Mouse (Mus musculus) lung, embryonic 15.5 days (tissue): ENCODE measurements at regions not wholly inside any gene's neighbourhood (a gene's known extent, or its start where the extent isn't known, plus 50 kb on each side); places are given as distances from the start of the nearest gene placed in this dataset.

Experiments
- ATAC-seq: fragments of 200-750 bp; cut with Nextera tagmentation; 2 replicates; pipeline ENCODE4 v1.8.0; 2017; ENCODE audit warnings: moderate number of reproducible peaks, borderline replicate concordance; ENCODE audit not compliant: low FRiP score, low TSS enrichment; ENCODE audit errors: extremely low read depth
- H3K27ac ChIP-seq: fragments of 300-500 bp; sonication (generic); 2 replicates; pipeline ENCODE4 v1.5.1; 2015; ENCODE audit warnings: moderate library complexity, mild to moderate bottlenecking, inconsistent platforms
- H3K27me3 ChIP-seq: fragments of 300-500 bp; sonication (generic); 2 replicates; pipeline ENCODE4 v1.6.1; 2015; ENCODE audit warnings: inconsistent platforms
- H3K36me3 ChIP-seq: fragments of 300-500 bp; sonication (generic); 2 replicates; pipeline ENCODE4 v1.6.1; 2015; ENCODE audit warnings: inconsistent platforms
- H3K4me1 ChIP-seq: fragments of 300-500 bp; sonication (generic); 2 replicates; pipeline ENCODE4 v1.6.1; 2015; ENCODE audit warnings: inconsistent platforms
- H3K4me2 ChIP-seq: fragments of 300-500 bp; sonication (generic); 2 replicates; pipeline ENCODE4 v1.6.1; 2015; ENCODE audit warnings: inconsistent platforms, mild to moderate bottlenecking, moderate library complexity
- H3K4me3 ChIP-seq: fragments of 300-500 bp; sonication (generic); 2 replicates; pipeline ENCODE4 v1.5.1; 2015; ENCODE audit warnings: mild to moderate bottlenecking, inconsistent platforms
- H3K9ac ChIP-seq: fragments of 300-500 bp; sonication (generic); 2 replicates; pipeline ENCODE4 v1.6.1; 2015; ENCODE audit warnings: inconsistent platforms
- H3K9me3 ChIP-seq: fragments of 300-500 bp; sonication (generic); 2 replicates; pipeline ENCODE4 v1.6.1; 2016; ENCODE audit warnings: inconsistent platforms
- WGBS: fragments of 180-500 bp; shearing (Covaris S2); methylation state at CpG from one replicate; pipeline ENCODE4 v1.1.7; 2015; 5-methylcytosine and 5-hydroxymethylcytosine counted together

DNA sequence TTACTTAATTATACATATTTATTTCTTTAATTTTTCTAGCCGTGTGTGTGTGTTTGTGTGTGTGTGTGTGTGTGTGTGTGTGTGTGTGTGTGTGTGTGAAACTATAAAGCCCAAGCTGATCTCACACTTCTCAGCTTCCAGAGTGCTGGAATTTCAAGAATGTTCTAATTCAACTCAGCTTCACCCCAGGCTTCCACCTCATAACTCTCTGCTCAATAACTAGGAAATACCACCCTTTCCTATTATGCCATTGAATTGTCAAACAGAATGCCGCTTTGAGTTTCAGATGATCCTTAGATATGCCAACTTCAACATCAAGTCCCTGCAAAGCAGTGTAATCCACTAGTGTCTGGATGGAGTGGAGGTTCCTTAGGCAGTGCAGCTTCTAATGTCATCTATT is 760.6 kb upstream of the Cited2 start:
- H3K4me2 ChIP-seq: no peak overlapping the region
- H3K27ac ChIP-seq: no peak overlapping the region
- no peak overlapping the region for H3K4me3 ChIP-seq
- H3K36me3 ChIP-seq: no peaks in the 10 kb centered on the region
- no peaks in the 10 kb centered on the region for H3K4me1 ChIP-seq
- no peak overlapping the region for H3K9ac ChIP-seq
- no peaks in the 10 kb centered on the region for H3K9me3 ChIP-seq
- 32% methylated on average over 2 of the region's 2 CpGs for WGBS
- no peaks in the 10 kb centered on the region for H3K27me3 ChIP-seq
- no peak for ATAC-seq

- 60% methylated on average over 5 of the region's 5 CpGs for whole genome bisulfite sequencing
- Histone ChIP-seq H3K9ac (no peak overlapping the region), H3K36me3 (no peaks in the 10 kb centered on the region), H3K27ac (no peak overlapping the region), H3K9me3 (no peaks in the 10 kb centered on the region), H3K4me3 (no peak overlapping the region), H3K4me1 (no peaks in the 10 kb centered on the region), H3K4me2 (no peak overlapping the region), H3K27me3 (no peaks in the 10 kb centered on the region)
- no peak for ATAC-seq
Observed at GRCm38 (mm10) chr10:16978770-16979169, 744.2 kb upstream of the Cited2 start.

- no peak for ATAC-seq
- Histone ChIP-seq H3K9ac (no peak overlapping the region), H3K4me1 (peaks cover 12% of the 10 kb centered on the region), H3K4me3 (no peak overlapping the region), H3K27ac (no peak overlapping the region), H3K9me3 (no peaks in the 10 kb centered on the region), H3K36me3 (no peaks in the 10 kb centered on the region), H3K27me3 (no peaks in the 10 kb centered on the region), H3K4me2 (no peak overlapping the region)
- 57% methylated on average over 1 of the region's 1 CpGs for WGBS
Observed at GRCm38 (mm10) chr10:16990227-16990626, 732.8 kb upstream of the Cited2 start.

DNA sequence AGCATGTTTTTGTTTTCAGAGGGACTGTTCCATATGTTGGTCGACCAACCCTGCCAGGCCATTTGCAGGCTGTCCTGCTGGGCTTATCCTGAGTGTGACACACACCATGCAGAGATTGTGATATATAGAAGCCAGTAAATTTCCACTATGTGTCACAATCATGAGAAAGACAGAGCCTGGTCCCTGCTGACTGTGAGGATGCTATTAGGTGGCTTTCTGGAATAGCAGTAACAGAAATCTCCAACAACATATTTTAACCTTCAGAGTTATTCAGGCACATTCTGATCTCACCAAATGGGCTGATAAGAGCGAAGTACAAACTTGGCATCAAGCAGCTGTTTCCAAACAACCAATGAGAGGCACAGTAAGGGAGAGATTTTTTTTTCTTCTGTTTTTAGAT is 729.2 kb upstream of the Cited2 start:
- no peaks in the 10 kb centered on the region for H3K36me3 ChIP-seq
- no peaks in the 10 kb centered on the region for H3K27me3 ChIP-seq
- WGBS: 37% methylated on average over 2 of the region's 2 CpGs
- no peak overlapping the region for H3K27ac ChIP-seq
- peaks cover 12% of the 10 kb centered on the region for H3K4me1 ChIP-seq
- H3K9me3 ChIP-seq: no peaks in the 10 kb centered on the region
- no peak for ATAC-seq
- H3K9ac ChIP-seq: no peak overlapping the region
- no peak overlapping the region for H3K4me2 ChIP-seq
- no peak overlapping the region for H3K4me3 ChIP-seq

DNA sequence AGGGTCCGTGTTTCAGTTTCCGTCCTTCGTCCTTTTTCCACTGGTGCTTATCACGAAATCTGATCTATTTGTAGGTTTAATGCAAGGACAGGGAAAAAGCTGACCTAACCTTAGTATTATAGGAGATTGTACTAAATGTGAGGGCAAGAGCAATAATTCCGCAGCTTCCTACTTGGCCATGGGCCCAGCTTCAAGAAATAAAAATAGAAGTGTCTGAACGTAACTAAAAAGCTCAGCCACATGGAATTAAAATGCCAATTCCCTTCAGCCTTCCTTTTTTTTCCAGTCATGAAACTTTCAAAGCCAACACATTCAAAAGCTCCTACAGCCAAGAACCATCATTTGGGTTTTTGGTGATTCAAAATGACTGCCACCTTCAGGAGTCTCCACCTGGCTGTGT is 728.5 kb upstream of the Cited2 start:
- Histone ChIP-seq H3K4me1 (peaks cover 12% of the 10 kb centered on the region), H3K36me3 (no peaks in the 10 kb centered on the region), H3K9me3 (no peaks in the 10 kb centered on the region), H3K27me3 (no peaks in the 10 kb centered on the region), H3K4me3 (no peak overlapping the region), H3K4me2 (no peak overlapping the region), H3K9ac (no peak overlapping the region), H3K27ac (peak overlapping the region; percentile 31; the same call in 1 of the 2 replicates)
- no peak for ATAC-seq
- WGBS: 18% methylated on average over 6 of the region's 6 CpGs

DNA sequence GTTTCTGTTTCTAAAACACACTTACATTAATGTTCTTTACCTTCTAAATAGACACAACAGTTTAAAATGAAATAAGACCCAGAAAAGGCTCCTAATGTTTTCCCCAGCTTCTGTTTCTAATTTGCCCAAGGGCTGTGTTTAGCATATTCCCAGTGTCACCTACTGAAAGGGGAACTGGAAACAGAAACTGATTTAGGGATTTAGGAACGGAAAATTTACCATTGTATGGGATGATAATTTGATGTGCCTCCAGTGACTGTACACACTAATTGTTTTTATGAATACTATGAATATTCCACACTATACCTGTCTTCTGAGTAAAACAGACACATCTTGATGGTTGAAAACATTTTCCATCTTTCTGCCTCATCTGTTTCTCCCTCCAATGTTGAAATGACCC is 728.0 kb upstream of the Cited2 start:
- no peak overlapping the region for H3K27ac ChIP-seq
- WGBS: 75% methylated on average over 1 of the region's 1 CpGs

GRCm38 (mm10) chr10:16996820-16997466 is 726.1 kb upstream of the Cited2 start:
- ATAC-seq: no peak
- H3K4me2 ChIP-seq: no peak overlapping the region
- peaks cover 12% of the 10 kb centered on the region for H3K4me1 ChIP-seq
- WGBS: 61% methylated on average over 6 of the region's 6 CpGs
- no peaks in the 10 kb centered on the region for H3K27me3 ChIP-seq
- H3K9ac ChIP-seq: no peak overlapping the region
- no peak overlapping the region for H3K4me3 ChIP-seq
- no peaks in the 10 kb centered on the region for H3K9me3 ChIP-seq
- no peaks in the 10 kb centered on the region for H3K36me3 ChIP-seq
- no peak overlapping the region for H3K27ac ChIP-seq

More for the DNA sequence above, 728.0 kb upstream of the Cited2 start:
- no peaks in the 10 kb centered on the region for H3K36me3 ChIP-seq
- no peaks in the 10 kb centered on the region for H3K9me3 ChIP-seq
- peaks cover 12% of the 10 kb centered on the region for H3K4me1 ChIP-seq
- H3K9ac ChIP-seq: no peak overlapping the region
- H3K27me3 ChIP-seq: no peaks in the 10 kb centered on the region
- no peak for ATAC-seq
- no peak overlapping the region for H3K4me2 ChIP-seq
- H3K4me3 ChIP-seq: no peak overlapping the region

DNA sequence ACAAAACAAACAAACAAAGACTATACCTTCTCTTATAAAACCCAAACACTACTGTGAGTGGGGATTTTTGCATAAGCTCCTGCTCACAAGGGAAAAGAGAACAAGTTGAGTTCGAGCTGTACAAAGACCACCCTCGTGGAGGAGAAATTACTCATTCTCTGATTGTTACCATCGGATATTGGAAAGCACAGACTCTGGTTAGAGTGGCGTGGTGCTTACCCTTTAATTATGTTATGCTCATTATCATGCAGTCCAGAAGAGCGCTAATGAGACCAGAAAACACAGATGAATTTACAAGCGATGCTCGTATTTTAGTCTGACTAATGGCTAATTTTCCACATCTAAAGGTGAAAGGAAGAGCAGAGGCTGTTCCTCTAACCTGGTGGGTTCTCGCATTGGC is 721.7 kb upstream of the Cited2 start:
- ATAC-seq: no peak
- Histone ChIP-seq H3K4me1 (0 out of 2 replicates have a peak, but pooled peaks cover 4% of the 10 kb centered on the region), H3K27ac (no peak overlapping the region), H3K9ac (no peak overlapping the region), H3K27me3 (no peaks in the 10 kb centered on the region), H3K4me2 (no peak overlapping the region), H3K36me3 (no peaks in the 10 kb centered on the region), H3K9me3 (no peaks in the 10 kb centered on the region), H3K4me3 (no peak overlapping the region)
- WGBS: 81% methylated on average over 8 of the region's 8 CpGs

DNA sequence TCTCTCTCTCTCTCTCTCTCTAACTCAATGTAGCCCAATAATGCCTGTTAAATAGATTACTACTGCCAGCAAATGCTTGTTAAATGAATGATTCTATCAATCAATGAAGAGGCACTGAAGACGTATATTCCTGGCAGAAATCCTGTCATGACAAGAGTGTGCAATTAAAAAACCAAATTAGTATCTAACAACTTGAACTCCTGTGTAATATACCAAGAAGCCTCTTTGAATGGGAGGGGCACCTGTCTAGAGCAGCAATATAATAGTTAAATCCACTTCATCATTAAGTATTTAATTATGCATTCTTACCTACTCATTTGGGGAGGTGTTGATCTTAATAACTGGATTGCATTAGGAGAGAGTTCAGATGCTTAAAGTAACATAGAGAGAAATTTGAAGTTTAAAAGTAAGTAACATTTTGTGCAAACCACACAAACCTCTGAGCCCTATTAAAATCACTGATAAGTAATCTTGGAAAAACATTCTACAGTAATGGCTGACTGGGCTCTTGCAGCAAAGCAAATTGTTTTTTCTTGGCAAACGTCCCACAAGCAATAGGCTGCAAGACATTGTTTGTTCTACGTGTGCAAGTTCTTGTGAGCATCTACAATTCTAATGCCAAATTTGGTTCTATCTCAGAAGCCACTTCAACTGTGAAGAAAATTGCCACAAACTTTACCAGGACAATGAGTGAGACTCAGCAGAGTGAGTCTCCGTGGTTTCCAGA is 719.7 kb upstream of the Cited2 start:
- no peak for ATAC-seq
- H3K27ac ChIP-seq: peak overlapping the region; percentile 51
- 46% methylated on average over 4 of the region's 4 CpGs for WGBS

DNA sequence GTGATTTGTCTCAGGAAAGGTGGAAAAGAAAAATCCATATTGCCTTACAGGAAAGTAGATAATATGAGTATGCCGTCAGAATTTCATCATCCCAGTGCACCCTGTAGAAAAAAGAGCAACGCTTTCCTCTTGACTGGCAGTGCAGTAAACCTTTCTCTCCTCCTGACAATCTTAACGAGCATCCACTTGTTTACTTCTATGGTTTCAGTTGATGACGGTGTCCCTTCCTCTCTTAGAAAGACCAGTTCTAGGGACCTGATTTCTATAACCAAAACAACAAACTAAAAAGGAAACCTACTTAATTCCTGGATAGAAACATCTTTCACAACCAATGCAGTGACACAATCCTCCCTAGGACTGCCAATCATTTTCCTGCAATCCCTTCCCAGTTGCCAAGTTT is 714.3 kb upstream of the Cited2 start:
- ATAC-seq: no peak
- no peak overlapping the region for H3K9ac ChIP-seq
- no peak overlapping the region for H3K4me3 ChIP-seq
- no peaks in the 10 kb centered on the region for H3K36me3 ChIP-seq
- H3K27ac ChIP-seq: no peak overlapping the region
- H3K4me1 ChIP-seq: 0 out of 2 replicates have a peak, but pooled peaks cover 1% of the 10 kb centered on the region
- no peaks in the 10 kb centered on the region for H3K9me3 ChIP-seq
- 57% methylated on average over 4 of the region's 4 CpGs for WGBS
- H3K27me3 ChIP-seq: no peaks in the 10 kb centered on the region
- H3K4me2 ChIP-seq: no peak overlapping the region

More for the DNA sequence above, 719.7 kb upstream of the Cited2 start:
- Histone ChIP-seq H3K4me3 (no peak overlapping the region), H3K9me3 (no peaks in the 10 kb centered on the region), H3K4me1 (0 out of 2 replicates have a peak, but pooled peaks cover 4% of the 10 kb centered on the region), H3K27me3 (no peaks in the 10 kb centered on the region), H3K4me2 (no peak overlapping the region), H3K36me3 (no peaks in the 10 kb centered on the region), H3K9ac (no peak overlapping the region)

GRCm38 (mm10) chr10:17010047-17010446 is 713.0 kb upstream of the Cited2 start:
- Histone ChIP-seq H3K27ac (no peak overlapping the region), H3K4me3 (no peak overlapping the region), H3K27me3 (no peaks in the 10 kb centered on the region), H3K36me3 (no peaks in the 10 kb centered on the region), H3K9ac (no peak overlapping the region), H3K4me1 (no peaks in the 10 kb centered on the region), H3K9me3 (no peaks in the 10 kb centered on the region), H3K4me2 (no peak overlapping the region)
- ATAC-seq: no peak
- WGBS: 65% methylated on average over 3 of the region's 3 CpGs

GRCm38 (mm10) chr10:17011876-17012275 is 711.1 kb upstream of the Cited2 start:
- H3K4me1 ChIP-seq: no peaks in the 10 kb centered on the region
- no peak for ATAC-seq
- no peaks in the 10 kb centered on the region for H3K27me3 ChIP-seq
- WGBS: 74% methylated on average over 2 of the region's 2 CpGs
- H3K4me2 ChIP-seq: no peak overlapping the region
- H3K27ac ChIP-seq: no peak overlapping the region
- H3K4me3 ChIP-seq: no peak overlapping the region
- H3K36me3 ChIP-seq: no peaks in the 10 kb centered on the region
- H3K9ac ChIP-seq: no peak overlapping the region
- no peaks in the 10 kb centered on the region for H3K9me3 ChIP-seq
